Mouse (Mus musculus): ENCODE measurements around the gene Cnot2.
A peak's percentile ranks its signal among the peaks of the same experiment; 100 is the strongest.

Gene Cnot2

DNA sequence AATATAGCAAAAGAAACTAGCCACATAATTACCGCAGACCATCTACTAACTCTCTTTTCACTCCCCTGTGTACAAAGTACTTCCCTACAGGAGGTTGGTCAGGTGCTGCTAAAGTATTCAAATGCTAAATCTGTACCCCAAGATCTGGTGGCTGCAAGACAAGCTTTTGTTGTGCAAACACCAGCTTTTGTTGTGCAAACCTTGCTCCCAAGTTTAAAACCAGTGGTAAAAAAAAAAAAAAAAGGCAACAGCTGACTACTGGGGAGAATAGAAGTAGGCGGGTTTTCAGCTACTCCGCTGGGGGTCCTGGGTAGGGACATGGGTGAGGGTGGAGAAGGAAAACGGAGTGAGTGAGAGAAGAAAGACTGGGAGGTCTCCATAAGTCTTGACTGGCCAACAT lies 19.1 kb downstream of the Cnot2 start:
- DNase-seq, result no peak

DNA sequence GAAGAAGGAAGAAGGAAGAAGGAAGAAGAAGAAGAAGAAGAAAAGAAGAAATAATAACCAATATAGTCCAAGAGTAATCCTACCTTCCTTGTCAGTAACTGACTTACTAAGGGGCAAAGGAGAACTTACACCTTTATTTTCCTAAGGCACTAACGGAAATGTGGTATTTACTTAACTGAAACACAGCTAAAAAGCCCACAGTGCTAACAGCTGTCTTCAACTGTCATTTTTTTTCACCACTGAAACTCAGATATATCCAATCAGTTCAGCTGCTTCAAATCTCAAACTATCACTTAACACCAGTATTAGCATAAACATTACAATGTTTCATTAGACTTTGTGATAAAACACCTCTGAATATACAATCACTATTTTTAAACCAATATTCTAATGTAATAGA lies 22.1 kb downstream of the Cnot2 start:
- DNase-seq, result no peak

DNA sequence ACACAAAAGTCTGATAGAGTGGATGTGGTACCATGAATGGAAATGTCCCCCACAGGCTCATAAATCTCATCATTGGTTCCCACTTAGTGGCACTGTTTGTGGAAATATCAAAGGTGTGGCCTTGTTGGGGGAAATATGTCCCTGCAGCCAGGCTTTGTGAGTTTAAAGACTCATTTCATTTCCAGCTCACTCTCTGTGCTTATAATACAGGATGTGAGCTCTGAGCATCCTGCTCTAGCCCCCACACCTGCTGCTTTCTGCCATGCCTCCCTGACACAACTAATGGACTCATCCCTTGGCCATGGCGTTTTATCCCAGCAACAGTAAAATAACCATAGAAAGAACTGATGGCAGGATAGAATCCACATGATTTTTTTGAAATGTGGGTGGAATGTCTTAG lies 24.1 kb downstream of the Cnot2 start:
- DNase-seq, result no peak

DNA sequence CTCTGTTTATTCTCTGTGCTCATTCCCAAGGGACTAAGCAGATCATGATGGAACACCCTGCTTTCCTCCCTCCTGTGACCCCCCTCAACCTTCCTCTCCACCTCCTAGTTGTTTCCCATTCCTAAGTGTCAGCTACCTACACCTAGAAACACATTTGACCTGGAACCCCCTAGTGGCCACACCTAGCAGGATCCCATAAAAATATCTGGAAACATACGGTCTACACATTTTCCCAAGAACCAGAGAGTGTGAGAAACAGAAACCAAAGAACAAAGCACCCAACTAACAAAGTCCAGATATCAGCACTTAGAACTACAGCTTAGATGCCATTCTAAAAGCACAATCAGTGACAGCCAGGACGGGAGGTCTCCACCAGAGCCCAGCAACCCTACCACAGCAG lies 26.9 kb downstream of the Cnot2 start:
- no peak for DNase-seq

DNA sequence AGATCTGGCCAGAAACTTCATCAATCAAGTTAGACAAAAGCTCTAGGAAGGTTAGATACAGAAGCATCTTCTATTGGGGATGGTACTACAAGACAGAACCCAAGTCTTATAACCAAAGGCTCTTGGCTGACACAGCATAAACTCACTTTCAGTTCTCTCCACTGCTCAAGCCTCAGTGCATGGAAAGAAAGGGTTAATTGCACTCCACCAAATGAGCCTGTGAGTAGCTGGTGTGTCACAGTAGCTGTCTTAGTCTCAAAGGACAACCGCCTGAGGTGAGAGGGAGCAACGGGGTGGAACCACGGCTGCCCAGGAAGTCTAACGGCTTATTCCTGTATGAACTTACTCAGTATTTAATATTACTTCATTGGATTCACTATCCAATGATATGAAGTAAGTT lies 33.4 kb downstream of the Cnot2 start:
- DNase-seq, result no peak

DNA sequence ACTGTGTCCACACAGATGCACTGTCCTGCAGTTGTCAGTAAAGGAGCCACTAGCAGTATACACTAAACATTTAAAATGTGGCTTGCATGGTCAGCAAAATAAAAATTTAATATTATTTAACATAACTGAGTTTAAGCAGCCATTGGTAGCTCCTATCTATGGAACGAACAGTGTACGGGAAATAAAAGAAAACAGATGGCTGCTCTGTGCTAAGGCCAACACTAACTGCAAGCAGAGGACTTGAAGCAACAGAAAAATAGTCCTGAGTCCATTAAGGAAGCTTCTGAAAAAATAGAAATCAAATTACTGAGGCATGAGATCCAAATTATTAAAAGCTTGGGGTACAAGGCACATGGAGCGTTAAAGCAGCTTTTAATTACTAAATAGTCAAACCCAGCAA lies 35.1 kb downstream of the Cnot2 start:
- no peak for DNase-seq

DNA sequence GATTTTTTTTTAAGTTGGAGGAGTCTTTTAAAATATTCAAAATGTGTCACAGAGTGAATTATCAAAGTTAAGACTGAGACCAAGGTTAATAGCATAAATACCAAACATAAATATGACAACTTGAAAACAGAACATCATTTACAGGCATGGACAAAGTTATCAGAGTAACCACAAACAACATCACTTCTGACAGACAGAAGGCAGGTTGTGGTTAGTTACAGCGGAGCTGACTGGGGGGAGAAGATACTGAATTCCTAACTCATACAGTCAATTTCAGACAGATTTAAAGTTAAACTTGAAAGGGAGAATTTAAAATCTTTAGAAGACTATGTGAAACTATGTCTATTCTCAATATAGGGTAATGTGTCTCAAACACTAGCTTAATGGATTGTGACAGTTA lies 38.2 kb downstream of the Cnot2 start:
- no peak for DNase-seq

DNA sequence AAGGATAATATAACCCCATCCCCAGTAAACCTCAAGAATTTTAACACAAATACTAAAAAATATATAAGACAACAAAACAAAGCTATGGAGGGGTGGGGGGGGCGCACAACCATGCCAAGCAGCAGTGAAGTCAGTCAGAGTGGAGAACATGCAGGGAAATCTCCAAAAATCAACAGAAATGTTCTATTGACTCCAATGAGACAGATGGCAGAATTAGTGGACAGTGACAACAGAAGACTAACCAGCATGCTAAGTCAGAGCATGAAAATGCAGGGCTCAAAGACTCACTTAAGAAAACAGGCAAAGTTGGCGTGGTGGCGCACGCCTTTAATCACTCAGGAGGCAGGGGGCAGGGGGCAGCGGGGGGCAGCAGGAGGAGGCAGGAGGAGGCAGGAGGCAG lies 40.6 kb downstream of the Cnot2 start:
- no peak for DNase-seq

DNA sequence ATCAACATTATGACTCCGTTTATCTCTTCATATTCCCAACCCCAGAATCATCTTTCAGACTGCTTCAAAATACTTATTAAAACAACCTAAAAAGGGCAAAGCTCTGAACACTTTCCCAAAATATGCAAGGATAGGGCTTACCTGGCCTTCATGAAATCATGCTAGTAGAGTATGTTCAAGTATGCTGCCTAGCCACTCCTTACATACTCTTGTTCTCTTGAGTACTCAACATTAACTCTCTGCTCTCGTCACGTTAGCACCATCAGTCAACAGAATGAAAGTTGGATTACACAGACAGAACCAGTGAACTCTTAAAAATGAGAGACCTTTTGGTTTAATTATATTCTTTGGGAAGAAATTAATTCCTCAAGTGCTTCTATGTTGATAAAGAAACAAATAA lies 43.8 kb downstream of the Cnot2 start:
- DNase-seq, result no peak

DNA sequence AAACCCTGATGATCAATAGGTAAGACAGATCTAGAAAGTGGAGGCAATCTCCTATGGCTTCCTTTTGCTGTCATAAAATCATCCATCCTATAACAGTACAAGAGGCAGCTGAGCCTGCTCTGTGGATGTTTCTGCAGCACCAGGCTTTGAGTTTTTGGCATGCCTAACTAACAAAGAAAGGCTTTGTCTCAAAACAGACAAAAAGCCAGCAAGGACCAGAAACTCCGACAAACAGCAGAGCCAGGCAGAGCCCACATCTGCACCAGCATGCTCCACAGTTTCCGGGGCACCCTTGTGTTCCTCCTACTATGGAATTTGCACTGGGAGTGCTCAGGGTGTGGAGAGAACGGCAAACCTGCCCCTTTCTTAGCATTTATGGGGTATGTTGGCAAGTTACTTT lies 47.0 kb downstream of the Cnot2 start:
- peak; percentile 7 for DNase-seq

DNA sequence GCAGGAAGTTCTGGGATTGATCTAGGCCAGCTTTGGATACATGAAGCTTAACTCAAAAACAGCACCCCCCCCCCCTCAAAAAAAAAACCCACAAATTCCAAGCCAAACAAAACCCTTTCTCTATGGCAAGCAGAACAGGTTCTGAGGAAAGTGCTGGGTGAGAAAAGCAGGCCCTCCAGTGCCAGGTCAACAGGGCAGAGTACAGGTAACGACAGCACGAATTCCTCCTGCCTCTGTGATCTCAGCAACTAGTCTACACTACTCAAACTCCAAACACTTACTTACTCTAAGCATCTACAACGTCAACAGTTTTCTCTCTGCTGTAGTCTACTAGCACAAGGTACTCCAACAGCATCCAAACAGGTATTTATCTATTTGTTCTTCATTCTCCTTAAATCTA lies 48.8 kb downstream of the Cnot2 start:
- no peak for DNase-seq

DNA sequence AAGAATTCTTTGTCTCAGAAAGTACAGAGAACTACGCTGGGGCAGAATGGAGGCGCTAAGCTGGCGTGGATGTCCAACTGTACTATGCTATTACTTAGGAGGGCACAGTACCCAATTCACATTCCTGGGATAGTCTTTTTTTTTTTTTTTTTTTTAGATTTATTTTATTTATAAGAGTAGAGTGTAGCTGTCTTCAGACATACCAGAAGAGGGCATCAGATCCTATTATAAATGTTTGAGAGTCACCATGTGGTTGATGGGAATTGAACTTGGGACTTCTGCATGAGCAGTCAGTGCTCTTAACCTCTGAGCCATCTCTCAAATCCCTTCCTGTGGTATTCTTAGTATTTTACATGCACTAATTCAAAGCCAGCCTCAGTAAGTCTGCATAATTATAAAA lies 50.2 kb downstream of the Cnot2 start:
- DNase-seq, result no peak

DNA sequence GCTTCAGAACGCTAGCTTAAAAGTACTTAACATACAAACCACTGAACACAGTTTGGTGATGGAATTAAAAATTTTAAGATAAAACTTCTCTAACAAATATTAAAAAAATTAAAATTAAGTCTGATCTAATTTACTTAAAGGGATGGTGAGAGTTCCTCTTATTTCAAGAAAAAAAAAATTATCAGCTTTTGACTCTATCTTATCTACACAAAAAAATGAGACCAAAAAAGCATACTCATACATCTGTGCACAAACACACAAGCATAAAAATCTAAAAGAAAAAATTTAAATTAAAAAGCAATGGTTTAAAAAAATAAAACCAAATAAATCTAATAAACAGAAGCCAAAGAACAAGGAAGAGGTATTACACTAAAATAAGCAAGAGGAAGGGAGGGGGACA lies 61.7 kb downstream of the Cnot2 start:
- DNase-seq, result no peak

DNA sequence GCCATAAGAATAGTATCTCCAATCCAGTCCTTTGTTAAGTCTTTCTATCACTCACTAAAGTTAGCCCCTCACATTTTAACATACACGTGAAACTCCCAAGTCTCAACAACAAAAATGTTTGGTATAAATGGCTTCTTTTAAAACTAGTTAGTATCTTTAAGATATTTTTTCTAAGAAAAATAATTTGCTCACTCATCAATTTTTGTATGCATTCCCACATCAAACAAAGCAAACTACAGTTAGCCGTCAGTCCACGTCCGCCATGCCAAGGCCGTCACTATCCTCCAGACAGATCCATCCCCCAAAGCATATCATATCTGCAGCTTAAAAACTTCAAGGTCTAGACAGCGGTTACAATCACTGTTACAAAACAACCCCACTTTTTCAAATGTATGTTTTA lies 65.7 kb downstream of the Cnot2 start:
- no peak for DNase-seq

DNA sequence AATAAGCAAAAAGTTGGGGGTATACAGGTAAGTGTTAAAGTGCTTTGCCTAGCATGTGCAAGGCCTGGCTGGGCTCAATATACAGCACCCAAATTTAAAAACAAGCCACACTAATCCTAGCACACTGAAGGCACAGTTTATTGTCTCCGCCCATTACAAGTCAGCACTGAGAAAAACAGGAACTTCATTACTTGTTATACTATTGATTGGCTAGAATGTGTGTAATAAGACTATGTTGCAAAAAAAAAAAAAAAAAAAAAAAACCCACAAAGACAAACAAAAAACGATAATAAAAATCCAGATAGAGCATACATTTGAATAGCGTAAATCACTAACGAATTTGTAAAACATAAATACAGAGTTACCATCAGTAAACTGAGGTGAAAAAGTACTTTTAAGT lies 66.2 kb downstream of the Cnot2 start:
- DNase-seq, result no peak

DNA sequence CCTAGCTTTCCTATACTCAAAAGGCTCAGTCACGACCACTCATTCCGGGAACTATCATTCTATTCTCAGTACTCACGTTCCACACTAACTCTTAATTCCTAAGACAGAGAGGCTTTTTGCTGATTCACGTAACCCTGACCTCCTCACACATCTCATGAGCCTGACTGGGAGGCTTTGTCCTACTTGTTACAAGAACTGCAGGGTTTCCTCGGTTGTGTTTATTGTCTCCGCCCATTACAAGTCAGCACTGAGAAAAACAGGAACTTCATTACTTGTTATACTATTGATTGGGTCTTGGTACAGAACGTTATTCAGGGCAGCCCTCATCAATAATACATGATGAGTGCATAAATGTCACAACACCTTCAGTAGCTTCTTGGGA lies 68.1 kb downstream of the Cnot2 start:
- no peak for DNase-seq

DNA sequence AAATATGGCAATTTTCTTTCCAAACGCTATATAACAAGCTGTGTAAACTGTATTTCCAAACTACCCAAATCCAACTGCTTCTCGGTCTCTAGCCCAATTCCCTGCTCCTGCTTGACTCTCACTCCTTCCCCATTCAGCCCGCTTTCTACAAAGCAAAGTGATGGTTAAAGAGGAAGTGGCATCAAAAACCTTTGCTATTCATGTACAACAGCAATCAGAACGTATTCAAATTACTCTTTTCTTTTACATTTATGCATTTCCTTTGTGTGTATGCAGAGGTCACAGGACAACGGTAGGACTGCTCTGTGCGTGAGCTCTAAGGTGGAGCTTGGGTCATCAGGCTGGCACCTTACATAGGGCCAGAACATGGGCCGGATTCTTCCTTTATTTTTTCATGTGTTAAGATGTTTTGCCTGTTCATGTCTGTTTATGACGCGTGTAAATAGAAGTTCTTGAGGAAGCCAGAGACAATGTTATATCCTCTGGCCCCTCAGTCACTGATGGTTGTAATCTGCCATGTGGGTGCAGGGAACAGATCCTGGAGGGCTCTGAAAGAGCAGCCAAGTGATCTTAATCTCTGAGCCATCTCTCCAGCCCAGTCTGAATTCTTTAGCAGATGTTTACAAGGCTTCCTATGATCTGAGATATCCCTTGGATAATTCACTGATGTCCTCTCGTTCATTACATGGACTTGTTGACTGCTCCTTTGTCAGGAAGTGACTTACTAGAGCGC lies 68.6 kb downstream of the Cnot2 start:
- no peak for DNase-seq

DNA sequence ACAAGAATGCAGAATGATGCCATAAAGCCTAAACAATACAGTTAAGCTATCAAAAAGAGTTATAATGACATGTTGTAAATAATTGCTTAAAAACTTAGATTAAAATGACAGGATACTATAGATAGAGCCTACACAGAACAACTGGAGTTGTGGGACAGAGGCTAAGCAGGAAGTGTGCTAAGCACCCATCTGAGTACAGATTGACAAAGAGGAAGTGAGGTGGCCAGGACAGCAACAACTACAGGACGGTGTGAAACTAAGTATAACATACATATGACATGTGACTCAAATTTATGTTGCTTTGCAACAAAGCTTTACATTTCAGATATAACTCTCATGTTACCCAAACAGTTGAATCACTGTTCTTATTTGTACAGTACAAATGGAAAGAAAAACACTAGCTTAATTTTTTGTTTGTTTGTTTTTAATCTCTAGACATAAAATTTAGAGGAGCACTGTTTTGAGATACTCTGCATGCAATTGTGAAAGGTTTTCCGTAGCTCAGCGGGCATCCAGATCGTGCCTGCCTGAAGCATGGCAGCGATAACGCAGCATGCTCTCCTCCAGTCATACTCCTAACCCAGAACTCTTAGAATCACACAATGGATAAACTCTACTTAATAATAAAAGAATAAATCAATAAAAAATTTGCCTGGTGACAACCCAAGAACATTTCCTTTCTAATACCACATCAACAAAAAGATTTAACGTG lies 75.9 kb downstream of the Cnot2 start:
- DNase-seq, result no peak

DNA sequence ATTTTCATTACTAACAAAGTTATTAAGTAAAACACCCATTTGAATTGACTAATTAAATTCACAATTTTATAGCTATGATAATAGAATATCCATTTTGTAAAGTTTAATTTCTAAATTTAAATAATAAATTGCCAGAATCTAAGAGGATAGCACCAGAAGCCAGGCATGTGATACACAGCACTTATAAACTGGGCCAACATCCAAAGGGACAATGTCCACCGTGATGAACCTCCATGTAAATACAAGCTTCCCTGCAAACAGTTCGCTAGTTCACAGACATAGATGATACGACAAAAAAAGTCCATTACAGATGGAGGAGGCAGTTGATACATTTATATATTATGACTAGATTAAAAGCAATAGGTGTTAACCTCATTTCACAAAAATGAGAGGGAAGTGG lies 88.5 kb downstream of the Cnot2 start:
- no peak for DNase-seq

DNA sequence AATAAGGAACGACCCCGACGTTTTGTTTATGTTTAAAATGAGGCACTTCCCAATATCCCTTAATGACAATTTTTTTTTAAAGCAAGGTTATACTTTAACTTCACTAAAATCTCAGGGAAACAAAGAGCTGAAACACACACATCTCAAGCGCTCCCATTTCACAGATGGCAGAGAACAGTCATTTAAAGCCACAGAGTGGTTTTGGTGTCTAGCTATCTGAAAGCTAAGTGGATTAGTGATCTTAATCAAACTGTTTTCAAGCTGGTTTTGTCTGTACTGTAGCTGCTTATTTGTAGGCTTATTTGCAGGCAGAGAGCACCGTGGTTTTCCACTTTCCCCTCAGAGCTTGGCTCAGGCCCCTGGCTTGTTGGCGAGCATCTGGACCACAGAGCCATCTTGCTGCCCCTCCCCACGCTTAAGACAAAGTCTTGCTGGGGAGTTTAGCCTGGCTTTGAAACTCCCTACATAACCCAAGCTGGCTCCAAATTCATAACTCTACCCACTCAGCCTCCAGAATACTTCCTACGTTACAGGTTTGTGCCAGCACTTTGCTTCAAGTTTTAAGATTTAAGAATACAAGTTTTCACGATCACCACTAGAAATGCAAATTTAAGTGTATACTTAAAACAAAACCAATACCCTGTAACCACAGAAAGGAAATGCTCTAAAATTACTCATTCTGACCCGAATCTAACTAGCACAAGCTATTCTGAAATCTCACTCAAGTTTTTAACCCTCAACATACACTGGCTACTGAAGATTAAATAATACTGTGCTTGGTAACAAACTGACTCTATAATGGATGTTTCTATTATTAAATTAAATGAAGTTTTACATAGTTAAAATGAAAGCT lies 94.2 kb downstream of the Cnot2 start:
- peak; percentile 41 for DNase-seq

DNA sequence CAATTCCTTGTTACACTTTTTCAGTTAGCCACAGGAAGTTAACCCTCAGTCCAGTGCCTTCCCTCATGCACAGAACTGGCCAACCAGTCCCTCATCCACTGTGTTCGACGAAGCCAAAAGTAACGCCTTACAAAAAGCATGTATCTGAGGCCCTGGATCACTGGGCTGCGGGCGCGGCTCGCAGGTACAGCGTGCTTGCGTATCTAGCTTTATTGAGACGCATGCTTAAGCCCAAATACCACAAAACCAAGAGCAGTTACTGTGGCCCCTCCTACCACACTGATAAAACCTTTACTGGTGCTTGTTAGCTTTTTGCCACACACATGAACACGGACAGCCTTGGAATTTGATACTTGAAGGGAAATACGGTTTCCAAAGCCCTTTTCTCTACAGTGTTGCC lies 99.4 kb downstream of the Cnot2 start:
- no peak for DNase-seq

DNA sequence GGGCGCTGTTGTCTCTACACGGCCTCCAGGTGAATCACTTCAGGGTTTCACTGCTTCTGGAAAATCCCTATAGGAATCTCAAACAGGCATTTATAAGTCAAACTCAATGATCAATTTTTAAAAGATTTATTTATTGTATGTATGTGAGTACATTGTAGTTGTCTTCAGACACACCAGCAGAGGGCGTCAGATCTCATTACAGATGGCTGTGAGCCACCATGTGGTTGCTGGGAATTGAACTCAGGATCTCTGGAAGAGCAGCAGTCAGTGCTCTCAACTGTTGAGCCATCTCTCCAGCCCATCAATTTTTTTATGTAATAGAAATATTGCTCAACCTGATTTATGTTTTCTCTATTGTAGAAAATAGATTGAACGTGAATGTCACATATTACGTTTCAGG lies 100.3 kb downstream of the Cnot2 start:
- DNase-seq, result no peak

DNA sequence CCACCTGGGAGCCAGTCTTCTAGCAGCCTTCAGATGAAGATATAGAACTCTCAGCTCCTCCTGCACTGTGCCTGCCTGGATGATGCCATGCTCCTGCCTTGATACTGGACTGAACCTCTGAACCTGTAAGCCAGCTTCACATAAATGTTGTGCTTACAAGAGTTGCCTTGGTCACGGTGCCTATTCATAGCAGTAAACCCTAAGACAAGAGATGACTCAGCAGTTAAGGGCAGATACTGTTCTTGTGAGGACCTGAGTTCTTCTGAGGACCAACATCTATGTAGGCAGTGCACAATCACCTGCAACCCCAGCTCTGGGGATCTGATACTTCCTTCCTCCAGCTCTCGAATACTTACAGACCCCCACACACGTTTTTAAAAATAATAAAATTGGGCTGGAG lies 104.8 kb downstream of the Cnot2 start:
- DNase-seq, result no peak

DNA sequence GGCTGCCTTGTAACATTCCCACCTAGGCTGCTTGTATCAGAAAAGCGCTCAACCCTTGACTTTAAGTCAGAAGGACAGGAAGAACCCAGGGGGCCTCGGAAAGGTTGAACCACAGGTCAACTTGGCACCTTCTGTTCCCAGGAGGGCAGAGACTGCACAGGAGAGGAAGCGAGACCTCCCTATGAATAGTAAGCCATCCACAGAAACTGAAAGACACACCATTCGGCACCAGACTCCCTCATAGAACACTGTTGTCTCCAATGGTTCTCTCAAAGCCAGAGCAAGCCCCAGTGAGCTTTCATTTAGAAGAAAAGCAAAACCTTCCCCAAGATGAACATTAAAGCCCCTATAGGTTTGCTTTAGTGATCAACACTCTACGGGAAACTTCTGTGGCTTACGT lies 105.6 kb downstream of the Cnot2 start:
- no peak for DNase-seq
